Mouse (Mus musculus): ENCODE measurements around the gene Nmral1. TPM values are rescaled to one million over a fixed set of nuclear protein-coding genes. Genes with fewer than 3 reads are reported as not detected.

The Nmral1 gene
- polyA plus RNA-seq, 1 experiment from 2014 or later = 58.3 TPM

- H3K4me2 ChIP-seq = no peak overlapping the region
- peaks cover 7% of the 10 kb centered on the region for H3K36me3 ChIP-seq (ENCODE audit: control insufficient read depth, insufficient read depth, low read length)
- H3K9me3 ChIP-seq (replicated peaks; ENCODE audit: control insufficient read depth, low read length) = no peaks in the 10 kb centered on the region
- H3K9ac ChIP-seq (ENCODE audit: low read depth, low read length) = no peak overlapping the region
- WGBS (ENCODE audit: insufficient replicate concordance) = 86% methylated on average over 3 of the region's 3 CpGs
- H3K27me3 ChIP-seq (ENCODE audit: control insufficient read depth, insufficient read depth, low read length) = no peaks in the 10 kb centered on the region
- H3K27ac ChIP-seq (ENCODE audit: low read depth, low read length) = no peak overlapping the region
- no peaks in the 10 kb centered on the region; the same call in 1 of the 2 replicates for H3K4me1 ChIP-seq (ENCODE audit: control insufficient read depth, insufficient read depth, low read length)
- no peak overlapping the region for H3K4me3 ChIP-seq (ENCODE audit: low read depth, low read length)
- ATAC-seq (replicated peaks; ENCODE audit: insufficient number of reproducible peaks, low FRiP score, low TSS enrichment) = no peak
Observed at GRCm38 (mm10) chr16:4752155-4752554, 33.0 kb upstream of the Nmral1 start.

- H3K4me2 ChIP-seq = no peak overlapping the region
- H3K4me1 ChIP-seq (ENCODE audit: control insufficient read depth, insufficient read depth, low read length) = no peaks in the 10 kb centered on the region
- no peaks in the 10 kb centered on the region for H3K27me3 ChIP-seq (ENCODE audit: control insufficient read depth, insufficient read depth, low read length)
- no peak overlapping the region for H3K27ac ChIP-seq (ENCODE audit: low read depth, low read length)
- H3K36me3 ChIP-seq (ENCODE audit: control insufficient read depth, insufficient read depth, low read length) = 0 out of 2 replicates have a peak, but pooled peaks cover 8% of the 10 kb centered on the region
- H3K4me3 ChIP-seq (ENCODE audit: low read depth, low read length) = no peak overlapping the region
- 84% methylated on average over 1 of the region's 1 CpGs for WGBS (ENCODE audit: insufficient replicate concordance)
- ATAC-seq (replicated peaks; ENCODE audit: insufficient number of reproducible peaks, low FRiP score, low TSS enrichment) = no peak
- H3K9ac ChIP-seq (ENCODE audit: low read depth, low read length) = no peak overlapping the region
- H3K9me3 ChIP-seq (replicated peaks; ENCODE audit: control insufficient read depth, low read length) = no peaks in the 10 kb centered on the region
Observed at GRCm38 (mm10) chr16:4742186-4742585, 23.0 kb upstream of the Nmral1 start.

DNA sequence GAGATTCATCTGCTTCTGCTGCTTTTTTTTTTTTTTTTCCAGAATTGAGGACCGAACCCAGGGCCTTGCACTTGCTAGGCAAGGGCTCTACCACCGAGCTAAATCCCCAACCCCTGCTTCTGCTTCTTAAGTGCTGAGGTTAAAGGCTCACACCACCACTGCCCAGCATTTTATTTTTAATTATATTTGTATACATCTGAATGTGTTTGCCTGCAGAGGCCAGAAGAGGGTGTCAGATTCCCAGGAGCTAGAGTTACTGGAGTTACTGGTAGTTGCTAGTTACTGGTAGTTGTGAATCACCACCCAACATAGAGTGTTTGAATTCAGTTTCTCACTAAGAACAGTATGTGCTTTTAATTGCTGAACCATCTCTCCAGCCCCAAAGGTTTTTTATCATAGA, 20.8 kb upstream of the Nmral1 start:
- Histone ChIP-seq H3K9ac (ENCODE audit: low read depth, low read length) (no peak overlapping the region), H3K4me3 (ENCODE audit: low read depth, low read length) (no peak overlapping the region), H3K27me3 (ENCODE audit: control insufficient read depth, insufficient read depth, low read length) (no peaks in the 10 kb centered on the region), H3K4me1 (ENCODE audit: control insufficient read depth, insufficient read depth, low read length) (no peaks in the 10 kb centered on the region), H3K27ac (ENCODE audit: low read depth, low read length) (no peak overlapping the region), H3K4me2 (no peak overlapping the region), H3K36me3 (ENCODE audit: control insufficient read depth, insufficient read depth, low read length) (0 out of 2 replicates have a peak, but pooled peaks cover 8% of the 10 kb centered on the region), H3K9me3 (replicated peaks; ENCODE audit: control insufficient read depth, low read length) (no peaks in the 10 kb centered on the region)
- 87% methylated on average over 2 of the region's 2 CpGs for WGBS (ENCODE audit: insufficient replicate concordance)
- no peak for ATAC-seq (replicated peaks; ENCODE audit: insufficient number of reproducible peaks, low FRiP score, low TSS enrichment)

GRCm38 (mm10) chr16:4736262-4736661, 17.1 kb upstream of the Nmral1 start:
- ATAC-seq (replicated peaks; ENCODE audit: insufficient number of reproducible peaks, low FRiP score, low TSS enrichment) = no peak
- Histone ChIP-seq H3K4me1 (ENCODE audit: control insufficient read depth, insufficient read depth, low read length) (no peaks in the 10 kb centered on the region), H3K27ac (ENCODE audit: low read depth, low read length) (no peak overlapping the region), H3K9me3 (replicated peaks; ENCODE audit: control insufficient read depth, low read length) (no peaks in the 10 kb centered on the region), H3K27me3 (ENCODE audit: control insufficient read depth, insufficient read depth, low read length) (no peaks in the 10 kb centered on the region), H3K4me2 (no peak overlapping the region), H3K4me3 (ENCODE audit: low read depth, low read length) (no peak overlapping the region), H3K36me3 (ENCODE audit: control insufficient read depth, insufficient read depth, low read length) (no peaks in the 10 kb centered on the region), H3K9ac (ENCODE audit: low read depth, low read length) (no peak overlapping the region)
- WGBS (ENCODE audit: insufficient replicate concordance) = 87% methylated on average over 2 of the region's 2 CpGs

DNA sequence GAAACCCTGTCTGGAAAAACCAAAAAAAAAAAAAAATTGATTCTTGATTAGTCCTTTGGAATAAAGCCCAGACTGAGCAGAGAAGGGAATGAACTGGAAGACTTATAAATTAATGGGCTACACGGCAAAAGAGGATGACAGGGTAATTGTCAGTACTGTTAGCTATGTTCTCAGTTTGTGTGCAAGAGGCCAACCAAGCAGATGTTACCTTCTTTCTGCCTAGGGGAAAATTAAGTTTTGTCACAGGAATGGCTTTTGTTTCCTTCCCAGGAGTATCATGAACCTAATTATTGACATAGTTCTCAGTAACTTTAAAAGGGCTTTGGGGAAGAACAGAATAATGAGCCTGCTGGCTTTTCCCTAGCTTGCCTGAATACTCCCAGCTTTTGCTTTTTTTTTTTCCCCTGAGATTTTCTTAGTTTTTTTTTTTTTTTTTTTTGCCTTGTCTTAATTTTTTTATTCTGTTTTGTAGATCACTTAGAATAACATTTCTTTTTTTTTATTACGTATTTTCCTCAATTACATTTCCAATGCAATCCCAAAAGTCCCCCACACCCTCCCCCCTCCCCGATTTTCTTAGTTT, 11.7 kb upstream of the Nmral1 start:
- no peaks in the 10 kb centered on the region for H3K27me3 ChIP-seq (ENCODE audit: control insufficient read depth, insufficient read depth, low read length)
- 85% methylated on average over 3 of the region's 3 CpGs for WGBS (ENCODE audit: insufficient replicate concordance)
- no peak for ATAC-seq (replicated peaks; ENCODE audit: insufficient number of reproducible peaks, low FRiP score, low TSS enrichment)
- no peaks in the 10 kb centered on the region for H3K9me3 ChIP-seq (replicated peaks; ENCODE audit: control insufficient read depth, low read length)
- H3K36me3 ChIP-seq (ENCODE audit: control insufficient read depth, insufficient read depth, low read length) = no peaks in the 10 kb centered on the region
- no peak overlapping the region for H3K27ac ChIP-seq (ENCODE audit: low read depth, low read length)
- H3K9ac ChIP-seq (ENCODE audit: low read depth, low read length) = no peak overlapping the region
- peaks cover 7% of the 10 kb centered on the region; the same call in 1 of the 2 replicates for H3K4me1 ChIP-seq (ENCODE audit: control insufficient read depth, insufficient read depth, low read length)
- H3K4me3 ChIP-seq (ENCODE audit: low read depth, low read length) = no peak overlapping the region
- H3K4me2 ChIP-seq = no peak overlapping the region

DNA sequence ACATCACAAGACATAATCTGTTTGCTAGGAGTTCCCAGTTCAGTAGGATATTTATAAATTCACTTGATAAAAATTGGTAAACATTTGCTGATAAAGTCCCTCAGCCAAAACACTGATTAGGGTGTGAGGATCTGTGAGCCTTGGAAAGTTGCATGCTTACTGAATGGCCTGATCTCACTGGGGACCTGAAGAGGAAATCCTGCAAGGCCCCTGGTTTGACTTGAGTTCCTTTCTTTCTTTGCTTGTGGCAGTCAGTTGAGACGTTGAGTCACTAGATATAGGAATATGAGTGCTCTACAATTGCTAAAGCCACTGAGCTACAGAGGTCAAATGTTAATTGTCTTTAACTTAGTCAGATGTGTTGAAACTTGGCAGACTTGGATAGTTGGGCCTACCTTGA, 8.8 kb upstream of the Nmral1 start:
- Histone ChIP-seq H3K9ac (ENCODE audit: low read depth, low read length) (no peak overlapping the region), H3K36me3 (ENCODE audit: control insufficient read depth, insufficient read depth, low read length) (no peaks in the 10 kb centered on the region), H3K9me3 (replicated peaks; ENCODE audit: control insufficient read depth, low read length) (no peaks in the 10 kb centered on the region), H3K4me2 (peak overlapping the region; percentile 95; the same call in 1 of the 2 replicates), H3K27ac (ENCODE audit: low read depth, low read length) (no peak overlapping the region), H3K4me1 (ENCODE audit: control insufficient read depth, insufficient read depth, low read length) (peaks cover 7% of the 10 kb centered on the region; the same call in 1 of the 2 replicates), H3K27me3 (ENCODE audit: control insufficient read depth, insufficient read depth, low read length) (no peaks in the 10 kb centered on the region; the same call in 1 of the 2 replicates), H3K4me3 (ENCODE audit: low read depth, low read length) (peak overlapping the region; percentile 12; the same call in 1 of the 2 replicates)
- no peak for ATAC-seq (replicated peaks; ENCODE audit: insufficient number of reproducible peaks, low FRiP score, low TSS enrichment)
- 39% methylated on average over 1 of the region's 1 CpGs for WGBS (ENCODE audit: insufficient replicate concordance)

DNA sequence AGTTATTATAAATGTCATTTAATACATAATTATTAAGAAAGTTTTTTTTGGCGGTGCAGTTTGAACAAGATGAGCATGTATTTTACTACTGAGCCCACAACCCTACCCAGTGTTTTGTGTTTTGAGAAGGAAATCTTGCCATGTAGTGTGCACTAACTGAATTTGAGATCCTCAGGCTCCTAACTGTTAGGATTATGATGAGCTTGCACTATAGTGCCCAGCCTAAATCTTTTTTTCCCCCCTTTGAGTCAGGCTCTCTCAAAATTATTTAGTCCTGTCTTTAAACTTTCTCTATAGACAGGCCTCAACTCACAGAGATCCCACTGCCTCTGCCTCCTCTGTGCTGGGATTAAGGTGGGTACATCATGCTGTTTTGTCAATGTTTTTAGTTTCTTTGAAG, 8.4 kb upstream of the Nmral1 start:
- H3K4me1 ChIP-seq (ENCODE audit: control insufficient read depth, insufficient read depth, low read length) = peaks cover 7% of the 10 kb centered on the region; the same call in 1 of the 2 replicates
- WGBS (ENCODE audit: insufficient replicate concordance) = 88% methylated on average over 1 of the region's 1 CpGs
- no peaks in the 10 kb centered on the region; the same call in 1 of the 2 replicates for H3K27me3 ChIP-seq (ENCODE audit: control insufficient read depth, insufficient read depth, low read length)
- no peaks in the 10 kb centered on the region for H3K36me3 ChIP-seq (ENCODE audit: control insufficient read depth, insufficient read depth, low read length)
- peak overlapping the region; percentile 12; the same call in 1 of the 2 replicates for H3K4me3 ChIP-seq (ENCODE audit: low read depth, low read length)
- H3K4me2 ChIP-seq = peak overlapping the region; percentile 95
- no peak for ATAC-seq (replicated peaks; ENCODE audit: insufficient number of reproducible peaks, low FRiP score, low TSS enrichment)
- no peak overlapping the region for H3K27ac ChIP-seq (ENCODE audit: low read depth, low read length)
- H3K9me3 ChIP-seq (replicated peaks; ENCODE audit: control insufficient read depth, low read length) = no peaks in the 10 kb centered on the region
- H3K9ac ChIP-seq (ENCODE audit: low read depth, low read length) = no peak overlapping the region

GRCm38 (mm10) chr16:4726528-4727128, 7.5 kb upstream of the Nmral1 start:
- H3K4me2 ChIP-seq = peak overlapping the region; percentile 95
- no peaks in the 10 kb centered on the region; the same call in 1 of the 2 replicates for H3K27me3 ChIP-seq (ENCODE audit: control insufficient read depth, insufficient read depth, low read length)
- WGBS (ENCODE audit: insufficient replicate concordance) = under 1% methylated on average over 40 of the region's 40 CpGs
- no peaks in the 10 kb centered on the region for H3K36me3 ChIP-seq (ENCODE audit: control insufficient read depth, insufficient read depth, low read length)
- peak overlapping the region; percentile 91 for H3K9ac ChIP-seq (ENCODE audit: low read depth, low read length)
- peak overlapping the region; percentile 73 for H3K4me3 ChIP-seq (ENCODE audit: low read depth, low read length)
- peaks cover 7% of the 10 kb centered on the region; the same call in 1 of the 2 replicates for H3K4me1 ChIP-seq (ENCODE audit: control insufficient read depth, insufficient read depth, low read length)
- H3K9me3 ChIP-seq (replicated peaks; ENCODE audit: control insufficient read depth, low read length) = no peaks in the 10 kb centered on the region
- peak overlapping the region; percentile 84 for H3K27ac ChIP-seq (ENCODE audit: low read depth, low read length)
- ATAC-seq (replicated peaks; ENCODE audit: insufficient number of reproducible peaks, low FRiP score, low TSS enrichment) = peak; percentile 73

Measured in heart, embryonic 11.5 days (tissue).